Mouse (Mus musculus): ENCODE measurements around the gene Morn4. TPM values are rescaled to one million over a fixed set of nuclear protein-coding genes. Genes with fewer than 3 reads are reported as not detected.

The Morn4 gene
- total RNA-seq (2022): 10 to 100 TPM; 59.1 to 70.6 (median 64.3) TPM

DNA sequence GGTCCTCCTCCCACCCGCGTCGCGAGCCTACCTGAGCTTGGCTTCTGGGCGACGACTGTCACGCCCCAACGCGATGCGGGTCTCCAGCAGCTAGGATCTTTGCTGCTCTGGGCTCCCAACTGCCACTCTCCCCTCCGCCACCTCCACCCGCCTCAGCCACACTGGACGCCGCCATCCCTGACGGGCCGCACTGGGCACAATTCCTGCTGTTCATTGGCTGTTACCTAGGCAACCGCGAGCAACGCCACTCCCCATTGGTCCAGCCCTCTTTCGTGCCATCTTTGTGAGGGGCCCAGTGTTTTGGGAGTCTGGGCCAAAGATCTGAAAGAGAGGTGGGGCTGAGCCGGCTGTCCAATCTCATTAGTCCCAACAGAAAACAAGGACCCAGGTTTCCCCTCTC, at the start of gene Morn4:
TSS of gene Morn4 (minus strand) at position 192 of the 400 bp plus-strand sequence.
- DNase-seq (ENCODE audit: low spot score in 2 of 2): peak; percentile 93 to 95

DNA sequence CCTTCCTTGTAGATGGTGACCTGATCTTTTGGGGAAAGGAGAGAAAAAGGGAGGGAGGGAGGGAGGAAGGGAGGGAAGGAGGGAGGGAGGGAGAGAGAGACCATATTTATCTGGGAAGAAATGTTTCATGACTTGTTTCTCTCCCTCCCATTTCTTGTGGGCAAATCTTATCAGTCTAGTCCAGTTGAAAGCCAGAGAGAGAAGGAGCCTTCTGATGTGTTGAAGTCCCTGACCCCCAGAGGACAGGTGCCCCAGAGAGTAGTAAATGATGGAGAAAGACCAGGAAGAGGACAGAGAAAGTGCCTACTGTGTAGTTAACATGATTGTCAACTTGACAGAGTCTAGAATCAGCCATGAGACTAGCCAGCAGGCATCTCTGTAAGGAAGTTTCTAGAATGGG, 48.9 kb upstream of the Morn4 start:
- no peak for DNase-seq (ENCODE audit: low spot score in 2 of 2)

DNA sequence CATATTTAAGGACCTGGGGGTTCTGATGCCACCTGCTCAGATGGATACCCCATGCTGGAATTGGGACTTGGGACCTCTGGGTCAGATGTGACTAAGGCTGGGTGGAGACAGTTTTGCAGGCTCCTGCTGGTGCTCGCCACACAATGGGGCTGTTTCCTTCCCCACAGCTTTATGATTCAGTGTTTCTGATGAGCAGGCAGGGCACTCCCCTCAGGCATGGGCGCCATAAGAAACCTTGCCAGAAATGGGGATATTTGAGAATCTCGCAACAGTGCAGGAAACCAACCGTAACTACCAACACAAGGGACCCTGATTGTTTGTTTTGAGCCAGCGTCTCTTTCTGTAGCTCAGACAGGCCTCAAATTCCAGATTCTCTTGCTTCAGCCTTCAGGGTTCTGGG, 44.9 kb upstream of the Morn4 start:
- no peak for DNase-seq (ENCODE audit: low spot score in 2 of 2)

DNA sequence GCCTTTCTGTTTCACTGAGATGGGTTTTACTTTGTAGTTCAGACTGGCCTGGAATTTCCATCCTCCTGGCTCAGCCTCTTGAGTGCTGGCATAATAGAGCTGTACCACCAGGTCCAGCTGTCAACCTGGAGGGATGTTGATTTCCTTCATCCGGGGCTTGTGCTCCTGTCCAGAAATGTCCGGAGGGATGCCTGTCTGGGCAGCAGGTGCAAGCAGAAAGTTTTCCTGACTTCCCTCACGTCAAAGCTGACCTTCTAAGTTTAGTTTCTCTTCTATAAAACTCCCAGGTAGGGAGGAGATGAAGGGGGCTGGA, 44.1 kb upstream of the Morn4 start:
- no peak for DNase-seq (ENCODE audit: low spot score in 2 of 2)

DNA sequence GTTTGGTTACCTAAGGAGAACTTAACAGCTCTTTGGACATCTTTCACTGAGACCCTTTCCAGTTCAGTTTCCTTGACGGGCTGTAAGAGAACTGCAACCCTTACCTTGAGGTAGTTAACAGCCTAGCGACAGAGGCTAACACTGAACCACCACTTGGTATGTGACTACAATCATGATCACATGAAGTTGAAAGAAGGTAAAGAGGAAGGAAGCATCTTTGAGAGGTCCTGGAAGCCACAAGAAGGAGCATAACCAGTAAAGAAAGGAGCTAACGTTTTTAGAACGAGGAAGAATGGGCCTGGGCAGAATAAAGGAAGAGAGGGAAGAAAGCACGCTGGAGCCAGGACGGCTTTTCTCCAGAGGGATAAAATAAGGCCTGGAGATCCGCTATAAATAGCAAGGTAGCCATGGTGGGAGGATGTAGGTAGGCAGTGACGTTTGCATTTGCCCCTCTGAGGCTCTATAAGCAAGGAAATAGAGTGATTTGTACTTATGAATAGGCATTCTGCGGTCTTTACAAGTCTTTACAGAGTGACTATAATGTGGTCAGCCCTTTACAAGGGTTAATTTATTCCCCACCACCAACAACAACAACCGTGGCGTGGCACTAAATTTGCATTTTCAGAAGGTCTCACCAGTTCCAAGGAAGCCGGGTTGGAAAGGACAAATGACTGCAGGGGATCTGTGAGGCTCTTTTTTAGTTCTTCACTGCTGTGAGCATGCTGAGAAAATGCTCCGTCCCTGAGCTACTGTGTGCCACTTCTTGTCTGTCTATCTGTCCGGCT, 43.5 kb upstream of the Morn4 start:
- DNase-seq (ENCODE audit: low spot score in 2 of 2): no peak

DNA sequence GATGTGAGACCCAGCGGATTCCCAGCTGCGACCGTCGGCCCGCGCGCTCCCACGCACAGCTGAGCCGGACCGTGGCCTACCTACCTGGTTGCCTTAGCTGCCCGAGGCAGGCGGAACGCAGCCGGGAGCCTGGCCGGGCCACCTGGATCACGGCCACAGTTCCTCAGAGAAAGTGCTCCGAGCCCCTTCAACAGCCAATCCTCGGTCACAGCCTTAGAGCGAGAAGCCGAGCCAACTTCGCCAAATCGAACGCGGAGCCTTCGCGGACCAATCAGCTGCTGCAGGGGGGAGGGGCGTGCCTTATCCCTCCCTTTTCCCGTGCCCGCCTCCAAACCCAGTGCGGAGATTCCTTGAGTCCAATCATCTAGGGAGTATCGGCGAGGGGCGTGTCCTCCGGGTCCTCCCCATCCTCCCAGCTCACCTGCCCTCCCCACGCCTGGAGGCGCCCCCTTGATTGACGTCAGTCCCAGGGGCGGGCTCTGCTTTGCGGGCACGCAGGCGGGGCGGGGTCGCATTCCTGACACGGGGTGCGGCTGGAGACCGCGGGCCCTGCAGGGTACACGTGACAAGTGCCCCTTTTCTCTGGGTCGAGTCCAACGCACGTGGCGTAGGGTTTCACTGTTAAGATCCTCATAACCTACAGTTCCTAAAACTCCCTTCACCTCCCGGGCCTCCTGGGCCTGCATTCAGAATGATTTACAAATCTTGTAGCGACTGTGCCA, 42.8 kb upstream of the Morn4 start, which contains the start of gene Avpi1:
TSS of gene Avpi1 (minus strand) at position 273 of the 722 bp plus-strand sequence.
- peak; percentile 97 to 99 for DNase-seq (ENCODE audit: low spot score in 2 of 2)

DNA sequence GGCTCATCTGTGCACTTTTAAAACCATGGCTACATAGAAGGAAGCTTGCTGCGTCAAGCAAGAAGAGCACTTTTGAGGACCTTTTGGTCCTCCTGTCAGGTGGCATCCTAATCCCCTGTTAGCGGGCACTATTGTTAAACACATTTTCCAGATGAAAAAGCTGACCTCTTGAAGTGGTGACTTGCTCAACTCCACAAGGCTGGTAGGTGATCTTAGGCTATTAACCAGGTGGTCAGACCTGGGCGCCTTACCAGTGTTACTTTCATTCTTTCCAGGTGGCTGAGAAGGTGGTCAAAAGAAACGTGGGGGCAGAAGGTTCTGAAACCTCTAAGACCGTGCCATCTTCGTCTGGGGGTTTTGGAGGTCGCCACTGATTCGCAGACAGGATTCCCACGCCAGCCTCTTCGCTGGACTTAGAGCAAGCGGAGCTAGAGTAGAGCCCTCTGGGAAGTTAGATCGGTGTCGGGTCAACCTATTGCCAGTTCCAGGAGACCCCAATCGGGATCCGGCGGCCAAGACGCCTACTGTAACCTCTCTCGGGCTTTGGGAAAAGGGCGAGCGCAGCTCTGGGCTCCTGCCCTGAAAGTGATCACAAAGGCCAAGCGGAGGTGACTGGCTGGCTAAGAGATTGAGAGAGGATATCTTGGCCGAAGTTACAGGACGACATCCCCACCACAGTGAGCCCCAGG, 42.0 kb upstream of the Morn4 start:
- no peak for DNase-seq (ENCODE audit: low spot score in 2 of 2)

DNA sequence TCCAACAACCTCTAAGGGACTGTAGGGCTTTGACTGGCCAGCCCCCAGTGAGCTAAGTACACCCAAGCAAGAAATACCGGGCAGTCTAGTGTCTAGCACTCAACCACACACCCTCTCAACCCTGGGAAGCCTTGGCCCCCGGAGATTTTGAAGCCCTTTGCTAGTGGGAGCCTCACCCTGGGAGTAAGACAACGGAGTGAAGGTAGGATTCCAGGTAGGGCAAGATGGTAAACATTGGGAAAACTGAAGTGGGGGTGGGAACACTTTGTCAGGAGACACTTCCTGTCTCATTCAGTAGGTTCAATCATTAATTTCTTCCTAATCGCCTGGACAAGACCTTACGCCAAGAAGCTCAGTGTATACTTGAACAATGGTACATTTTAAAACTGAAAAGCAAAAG, 40.9 kb upstream of the Morn4 start:
- no peak for DNase-seq (ENCODE audit: low spot score in 2 of 2)

DNA sequence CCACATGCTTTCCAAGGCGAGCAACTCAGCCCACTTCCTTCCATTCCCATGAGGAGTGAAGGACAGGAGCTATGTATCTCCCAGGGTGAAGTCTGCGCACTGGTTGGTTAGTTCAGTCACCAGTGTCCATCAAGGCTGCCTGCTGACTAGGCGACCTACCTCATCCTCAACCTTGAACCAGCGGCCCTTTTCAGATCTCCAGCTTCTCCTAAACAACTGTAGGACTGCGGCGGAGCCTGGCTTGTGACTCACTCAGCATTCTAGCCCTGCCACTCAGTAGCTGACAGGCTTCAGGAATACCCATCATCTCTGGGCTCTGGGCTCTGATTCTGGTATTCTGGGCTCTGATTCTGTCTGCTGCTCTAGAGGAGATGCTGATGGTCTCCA, 40.1 kb upstream of the Morn4 start:
- DNase-seq (ENCODE audit: low spot score in 2 of 2): no peak

DNA sequence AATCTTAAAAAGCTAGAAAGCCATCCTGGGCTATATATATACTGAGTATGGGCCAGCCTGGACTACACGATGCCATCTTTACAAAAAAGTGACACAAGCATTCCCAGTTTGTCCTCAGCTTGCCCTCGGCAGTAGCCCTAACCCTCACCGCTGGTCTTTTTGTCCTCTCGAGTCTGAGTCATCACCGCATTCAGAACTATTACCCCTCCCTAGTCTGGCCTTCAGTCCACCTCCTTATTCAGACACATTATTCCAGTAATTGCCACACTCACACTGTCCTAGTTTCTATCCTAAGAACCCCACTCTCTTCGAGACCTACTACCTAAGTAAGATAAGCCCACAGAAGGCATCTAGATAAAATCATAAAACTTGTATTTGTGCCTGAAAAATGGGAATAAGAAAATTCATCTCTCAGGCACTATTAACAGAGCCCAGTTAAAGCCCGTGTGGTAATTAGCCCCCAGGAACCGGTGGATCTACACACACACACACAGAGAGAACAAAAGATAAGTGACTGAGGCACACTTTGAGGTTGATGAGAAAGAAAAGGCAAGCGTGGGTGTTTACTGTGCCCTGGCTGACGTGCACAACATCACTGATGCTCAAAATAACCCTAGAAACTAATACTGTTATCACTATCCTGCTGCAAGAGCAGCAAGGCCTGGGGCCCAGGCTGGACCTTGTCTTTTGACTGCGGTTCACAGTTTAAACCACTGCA, 39.5 kb upstream of the Morn4 start:
- DNase-seq (ENCODE audit: low spot score in 2 of 2): no peak

DNA sequence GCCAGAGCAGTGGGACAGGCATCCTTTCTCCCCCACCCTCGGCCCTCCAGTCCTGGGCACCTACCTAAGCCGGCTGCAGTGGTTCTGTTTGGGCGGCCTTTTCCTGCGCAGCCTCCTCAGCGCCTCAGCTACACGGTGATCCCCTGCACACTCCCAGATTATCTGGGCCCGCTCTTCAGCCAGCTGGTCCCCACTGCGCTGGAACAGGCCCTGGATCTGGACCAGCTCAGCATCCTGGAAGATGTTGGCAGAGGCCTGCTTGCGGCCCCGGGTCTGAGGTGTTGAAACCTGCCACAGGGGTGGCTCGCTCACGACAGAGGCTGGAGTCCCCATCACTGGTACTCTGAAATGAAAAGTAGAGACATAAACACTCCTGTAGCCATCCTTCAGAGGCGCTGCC, 38.5 kb upstream of the Morn4 start:
- DNase-seq (ENCODE audit: low spot score in 2 of 2): no peak

DNA sequence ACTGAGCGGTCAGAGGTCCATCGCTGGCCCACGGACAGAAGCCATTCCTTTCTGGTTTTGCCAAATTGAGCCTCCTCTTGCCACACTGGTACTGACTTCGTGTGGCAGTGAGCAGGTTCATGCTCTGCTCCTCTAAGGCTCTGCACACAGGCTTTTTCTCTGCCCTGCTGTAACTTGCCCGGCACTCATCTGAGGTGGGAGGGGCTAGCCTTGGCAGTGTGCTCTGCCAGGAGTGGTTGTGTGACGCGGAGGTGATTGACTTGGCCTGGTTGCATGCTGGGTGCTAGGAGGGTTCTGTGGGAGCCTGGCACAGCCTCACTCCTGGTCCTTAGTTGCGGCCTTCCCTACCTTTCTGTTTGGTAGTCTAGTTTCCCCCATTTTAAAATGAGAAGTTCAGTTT, 34.3 kb upstream of the Morn4 start:
- no peak for DNase-seq (ENCODE audit: low spot score in 2 of 2)

DNA sequence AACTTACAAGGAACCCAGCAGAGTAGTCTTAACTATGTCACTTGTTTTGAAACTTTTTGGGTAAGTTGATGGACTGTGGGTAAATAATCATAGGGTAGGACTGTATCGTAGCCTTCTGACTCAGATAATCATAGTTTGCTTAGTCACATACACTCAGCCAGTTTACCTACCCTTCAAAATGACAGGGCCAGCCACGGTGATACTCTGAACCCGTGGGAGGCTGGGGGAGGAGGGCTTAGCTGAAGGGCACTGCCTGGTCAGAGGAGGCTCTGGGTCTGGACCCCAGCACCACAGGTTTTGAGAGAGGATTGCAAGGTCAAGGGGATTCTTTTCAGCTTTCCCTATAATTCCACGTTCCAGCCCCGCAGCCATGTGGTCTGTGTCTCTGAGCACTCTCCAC, 32.4 kb upstream of the Morn4 start:
- DNase-seq (ENCODE audit: low spot score in 2 of 2): no peak

DNA sequence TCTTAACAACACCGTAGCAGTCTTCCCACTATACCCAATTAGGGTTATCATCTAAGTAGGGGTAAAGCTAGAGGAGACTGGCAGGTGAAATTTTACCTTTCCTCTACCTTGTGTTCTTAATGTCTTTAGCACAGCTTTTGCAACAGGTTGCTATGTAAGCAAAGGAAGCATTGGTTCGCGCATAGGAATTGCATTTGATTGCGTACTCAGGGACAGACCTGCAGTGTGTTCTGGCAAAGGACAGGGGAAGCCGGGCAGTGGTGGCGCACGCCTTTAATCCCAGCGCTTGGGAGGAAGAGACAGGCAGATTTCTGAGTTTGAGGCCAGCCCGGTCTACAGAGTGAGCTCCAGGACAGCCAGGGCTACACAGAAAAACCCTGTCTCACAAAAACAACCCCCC, 32.0 kb upstream of the Morn4 start:
- no peak for DNase-seq (ENCODE audit: low spot score in 2 of 2)

DNA sequence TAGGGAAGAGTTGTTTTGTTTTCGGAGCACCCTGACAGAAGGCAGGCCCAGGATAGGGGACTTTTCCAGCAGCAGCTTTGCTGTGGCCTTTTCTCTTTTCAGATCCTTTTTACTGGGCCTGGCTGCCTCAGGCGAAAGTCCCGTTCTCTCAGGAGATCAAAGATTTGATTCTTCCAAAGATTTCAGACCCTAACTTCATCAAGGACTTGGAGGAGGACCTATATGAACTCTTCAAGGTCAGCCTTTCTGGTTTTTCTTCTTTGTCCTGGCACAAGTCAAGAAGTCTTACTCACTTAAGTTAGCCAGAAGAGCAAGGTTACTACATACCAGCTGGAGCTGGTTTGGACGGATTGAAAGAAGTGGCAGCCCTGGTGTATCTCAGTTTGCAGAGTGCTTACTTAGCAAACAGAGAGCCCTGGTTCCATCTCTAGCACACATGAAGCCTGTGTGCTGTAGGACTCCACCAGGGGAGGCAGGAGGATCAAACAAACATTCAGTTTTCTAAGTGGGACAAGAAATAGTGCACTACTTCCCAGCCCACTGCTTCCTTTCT, 29.7 kb upstream of the Morn4 start:
- no peak for DNase-seq (ENCODE audit: low spot score in 2 of 2)

DNA sequence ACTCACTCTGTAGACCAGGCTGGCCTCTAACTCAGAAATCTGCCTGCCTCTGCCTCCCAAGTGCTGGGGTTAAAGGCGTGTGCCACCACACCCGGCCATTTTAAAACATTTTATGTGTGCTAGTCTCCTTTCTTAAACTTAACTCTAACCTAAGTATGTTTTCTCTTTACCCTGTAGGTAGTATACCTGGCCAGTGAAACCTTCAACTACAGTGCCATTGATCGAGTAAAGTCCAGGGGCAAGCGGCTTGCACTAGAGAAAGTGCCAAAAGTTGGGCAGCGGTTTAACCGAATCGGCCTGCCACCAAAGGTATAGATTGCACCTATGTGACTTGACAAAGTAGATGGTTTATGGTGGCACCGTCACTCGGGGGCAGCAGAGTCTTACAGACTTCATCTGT, 18.5 kb upstream of the Morn4 start:
- DNase-seq (ENCODE audit: low spot score in 2 of 2): no peak

DNA sequence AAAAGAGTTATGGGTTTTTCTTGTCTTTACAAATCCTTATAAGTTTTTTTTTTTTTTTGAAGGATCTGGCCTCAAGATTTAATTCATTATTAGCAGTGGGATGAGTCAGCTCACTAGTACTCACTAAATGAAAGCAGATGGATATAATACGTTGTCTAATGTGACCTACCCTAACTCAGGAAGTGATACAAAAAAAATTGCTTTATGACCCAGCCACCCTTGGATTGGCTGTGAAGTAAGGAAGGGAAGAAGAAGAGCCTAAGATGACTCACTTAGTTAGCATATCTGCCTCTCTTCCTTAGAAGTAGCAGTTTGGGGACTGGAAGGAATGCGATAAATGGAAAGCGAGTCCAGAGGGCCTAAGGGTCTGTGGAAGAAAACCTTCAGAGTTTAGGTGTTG, 13.2 kb upstream of the Morn4 start:
- no peak for DNase-seq (ENCODE audit: low spot score in 2 of 2)

DNA sequence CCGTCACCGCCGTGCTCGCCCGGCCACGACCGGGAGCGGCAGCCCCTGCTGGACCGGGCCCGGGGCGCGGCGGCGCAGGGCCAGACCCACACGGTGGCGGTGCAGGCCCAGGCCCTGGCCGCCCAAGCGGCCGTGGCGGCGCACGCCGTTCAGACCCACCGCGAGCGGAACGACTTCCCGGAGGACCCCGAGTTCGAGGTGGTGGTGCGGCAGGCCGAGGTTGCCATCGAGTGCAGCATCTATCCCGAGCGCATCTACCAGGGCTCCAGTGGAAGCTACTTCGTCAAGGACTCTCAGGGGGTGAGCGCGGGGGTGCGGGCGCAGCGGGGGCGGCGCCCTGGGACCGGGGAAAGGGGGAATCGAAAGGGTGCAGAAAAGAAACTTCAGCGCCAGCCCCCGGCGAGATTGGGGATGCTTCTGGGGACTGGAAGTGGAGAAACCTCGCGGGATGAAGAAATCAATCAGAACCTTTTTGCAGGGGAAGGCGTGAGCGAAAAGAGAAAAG, 4.5 kb upstream of the Morn4 start:
- DNase-seq (ENCODE audit: low spot score in 2 of 2): no peak

DNA sequence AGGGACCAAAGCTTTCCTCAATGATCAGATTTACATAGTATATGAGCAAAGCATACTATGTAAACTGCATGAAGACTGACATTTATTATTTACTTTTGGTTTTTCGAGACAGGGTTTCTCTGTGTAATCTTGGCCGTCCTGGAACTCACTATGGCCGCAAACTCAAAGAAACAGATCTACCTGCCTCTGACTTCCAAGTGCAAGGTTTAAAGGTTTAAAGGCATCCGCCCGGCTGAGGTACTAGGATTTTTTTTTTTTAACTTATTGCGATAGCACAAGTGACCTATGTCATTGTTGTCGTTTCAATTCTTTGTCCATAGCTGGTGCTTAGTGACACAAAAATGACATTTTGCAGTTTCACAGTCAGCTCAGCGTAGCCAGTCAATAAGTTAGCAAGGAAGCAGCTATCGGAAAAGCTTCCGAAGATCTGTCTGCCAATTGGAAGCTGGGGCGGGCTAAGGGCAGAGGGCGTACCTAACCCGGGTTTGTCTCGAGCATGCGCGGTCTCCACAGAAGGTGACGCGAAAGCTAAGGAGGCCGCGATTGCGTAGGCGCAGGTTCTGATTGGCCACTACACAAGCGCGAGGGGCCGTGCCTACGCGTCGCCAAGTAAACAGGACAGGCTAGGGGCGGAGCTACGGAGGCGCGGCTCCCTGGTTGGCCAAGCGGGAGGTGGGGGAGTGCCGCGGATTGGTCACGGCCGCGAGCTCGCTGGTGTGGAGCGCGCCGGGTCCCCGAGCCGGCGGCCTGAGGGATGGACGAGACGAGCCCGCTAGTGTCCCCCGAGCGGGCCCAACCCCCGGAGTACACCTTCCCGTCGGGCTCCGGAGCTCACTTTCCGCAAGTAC, 3.8 kb upstream of the Morn4 start, which contains the start of gene Pi4k2a:
TSS of gene Pi4k2a (plus strand) at position 723 of the 848 bp plus-strand sequence.
- DNase-seq (ENCODE audit: low spot score in 2 of 2): peak; percentile 100

DNA sequence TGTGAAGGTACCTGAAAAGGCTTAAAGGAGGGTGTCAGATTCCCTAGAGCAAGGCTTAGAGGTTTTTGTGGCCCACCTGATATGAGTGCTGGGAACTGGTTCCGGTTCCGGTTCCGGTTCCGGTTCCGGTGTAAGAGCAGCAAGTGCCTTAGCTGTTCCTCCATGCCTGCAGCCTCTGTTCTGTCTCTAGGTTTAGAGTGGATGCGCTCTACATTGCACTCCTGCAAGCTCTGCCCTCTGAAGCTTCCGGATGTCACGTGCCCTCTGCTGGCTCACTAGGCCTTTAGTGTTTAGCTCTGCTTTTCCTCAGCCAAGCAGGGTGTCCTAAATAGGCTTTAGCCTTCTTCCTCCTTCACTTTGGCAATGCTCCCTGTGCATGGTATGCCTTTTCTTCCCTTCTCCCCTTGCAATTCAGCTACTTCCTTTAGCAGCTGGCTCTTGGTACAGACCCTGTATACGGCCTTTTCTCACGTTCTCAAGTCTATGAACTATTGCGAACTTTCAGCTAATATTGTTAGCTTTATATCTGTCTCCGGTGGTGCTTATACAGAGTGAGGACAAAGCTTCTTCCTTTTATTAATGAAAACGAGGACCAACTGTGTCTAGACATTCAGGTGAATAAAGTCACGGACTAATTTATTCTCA, 3.1 kb upstream of the Morn4 start:
- DNase-seq (ENCODE audit: low spot score in 2 of 2): peak; percentile 37 to 54
